Mouse (Mus musculus): ENCODE data around the gene Stk11.

GRCm38 (mm10) chr10:80131952-80132350 is 16.3 kb downstream of the Stk11 start:
- no peak for TF ChIP-seq ZNF384 (IDR thresholded peaks at IDR 0.05; ENCODE audit: low read depth, low read length)
- TF ChIP-seq EP300 (IDR thresholded peaks at IDR 0.05; ENCODE audit: low read length): no peak
- TF ChIP-seq POLR2A (IDR thresholded peaks at IDR 0.05; ENCODE audit: low read depth, low read length): no peak
- no peak for TF ChIP-seq SIN3A (IDR thresholded peaks at IDR 0.05; ENCODE audit: low read length)
- no peak for TF ChIP-seq MAX (IDR thresholded peaks at IDR 0.05; ENCODE audit: low read length)
- no peak for TF ChIP-seq USF2 (conservative IDR thresholded peaks at IDR 0.05; ENCODE audit: low read depth, low read length)
- no peak for TF ChIP-seq JUND (conservative IDR thresholded peaks at IDR 0.05; ENCODE audit: low read depth, low read length)
- no peak for TF ChIP-seq CTCF (conservative IDR thresholded peaks at IDR 0.05 in 1 of 2, IDR thresholded peaks at IDR 0.05 in 1 of 2; ENCODE audit: low read depth in 2 of 2, low read length in 2 of 2)
- no peak for TF ChIP-seq MEF2A (IDR thresholded peaks at IDR 0.05; ENCODE audit: borderline replicate concordance, low read depth, low read length)
- no peak for TF ChIP-seq BHLHE40 (IDR thresholded peaks at IDR 0.05; ENCODE audit: low read depth, low read length)

Data from CH12.LX (cell line).